Mouse (Mus musculus) left cerebral cortex, adult 9 months (tissue): ENCODE data around the gene Cntnap5c.
"Not testable (repeated sequence)": the region's sequence is repeated elsewhere in the genome, so short reads cannot be mapped to it uniquely, and the experiment has no call there.

Experiments
- DNase-seq, 2 experiments: peaks; one replicate each; pipeline ENCODE4 v3.0.0; 2022; ENCODE audit warnings: low spot score in 2 of 2

Cntnap5c gene

DNA sequence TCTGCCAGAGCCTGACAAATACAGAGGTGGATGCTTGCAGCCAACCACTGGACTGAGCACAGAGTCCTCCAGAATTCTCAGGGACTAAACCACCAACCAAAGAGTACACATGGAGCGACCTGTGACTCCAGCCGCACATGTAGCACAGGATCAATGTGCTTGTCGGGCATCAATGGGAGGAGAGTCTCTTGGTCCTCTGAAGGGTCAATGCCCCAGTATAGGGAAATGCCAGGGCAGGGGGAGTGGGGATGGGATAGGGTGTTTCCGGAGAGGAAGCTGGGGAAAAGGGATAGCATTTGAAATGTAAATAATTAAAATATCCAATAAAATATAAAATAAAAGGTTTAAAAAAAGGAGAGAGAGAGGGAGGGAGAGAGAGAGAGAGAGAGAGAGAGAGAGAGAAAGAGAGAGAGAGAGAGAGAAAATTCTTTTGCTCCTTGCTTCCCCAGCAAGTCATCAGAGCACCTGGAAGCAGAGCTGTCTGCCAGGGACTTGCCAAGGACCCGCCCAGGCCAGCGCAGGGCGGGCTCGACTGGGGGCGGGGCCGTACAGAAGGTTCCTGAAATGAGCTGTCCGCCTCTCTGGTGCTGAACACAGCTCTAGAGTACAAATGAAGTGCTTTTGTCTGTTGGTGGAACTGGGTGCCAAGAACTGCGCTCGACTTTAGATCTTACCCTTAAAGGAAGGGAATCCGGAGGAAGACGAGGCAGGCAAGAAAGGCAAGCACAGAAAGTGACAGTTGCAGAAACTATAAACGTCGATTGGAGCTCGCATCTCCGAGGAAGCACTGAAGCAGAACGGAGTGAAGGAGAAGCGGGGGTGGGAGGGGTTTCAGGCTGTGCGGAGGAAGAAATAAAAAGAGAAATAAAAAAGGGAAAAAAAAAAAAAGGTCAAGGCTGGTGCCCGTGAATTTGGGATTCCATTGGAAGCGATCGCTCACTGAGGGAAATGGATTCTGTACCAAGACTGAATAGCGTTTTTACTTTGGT is at the start of gene Cntnap5c:
Gene Cntnap5c, plus strand, starts transcription at position 949 of the 989 bp plus-strand sequence.
- peak; percentile 14 to 21 for DNase-seq

DNA sequence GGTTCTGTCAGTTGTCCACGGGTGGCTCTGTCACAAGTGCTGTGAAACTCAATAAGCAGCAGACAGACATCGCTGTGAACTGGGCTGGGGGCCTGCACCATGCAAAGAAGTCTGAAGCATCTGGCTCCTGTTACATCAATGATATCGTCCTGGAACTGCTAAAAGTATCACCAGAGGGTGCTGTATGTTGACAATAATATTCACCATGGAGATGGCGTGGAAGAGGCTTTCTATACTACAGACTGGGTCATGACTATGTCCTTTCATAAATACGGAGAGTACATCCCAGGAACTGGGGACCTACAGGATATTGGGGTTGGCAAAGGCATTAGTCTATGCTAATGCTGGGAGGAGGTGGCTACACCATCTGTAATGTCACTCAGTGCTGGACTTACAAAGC is 27.3 kb upstream of the Cntnap5c start, which contains the start of gene Gm21834:
Gene Gm21834, minus strand, starts transcription at position 101 of the 400 bp plus-strand sequence.
- no peak for DNase-seq

DNA sequence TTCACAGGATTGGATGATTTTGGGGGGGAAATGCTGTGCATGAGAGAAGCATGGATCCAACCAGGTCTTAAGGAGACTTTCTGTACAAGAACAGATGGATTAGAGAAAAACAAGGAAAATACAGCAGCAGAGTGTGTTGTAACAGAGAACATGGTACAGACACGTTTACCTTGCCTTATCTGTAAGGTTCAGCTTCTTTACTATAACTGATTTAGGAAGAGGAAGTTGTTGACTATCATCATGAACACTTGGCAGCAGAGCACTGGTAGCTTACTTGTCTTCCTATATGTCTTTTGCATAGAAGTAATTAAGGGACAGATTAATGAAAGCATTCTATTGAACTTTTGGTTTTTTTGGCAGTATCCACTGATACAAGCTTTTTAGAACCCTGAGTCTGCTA is 11.3 kb upstream of the Cntnap5c start:
- DNase-seq, result no peak

DNA sequence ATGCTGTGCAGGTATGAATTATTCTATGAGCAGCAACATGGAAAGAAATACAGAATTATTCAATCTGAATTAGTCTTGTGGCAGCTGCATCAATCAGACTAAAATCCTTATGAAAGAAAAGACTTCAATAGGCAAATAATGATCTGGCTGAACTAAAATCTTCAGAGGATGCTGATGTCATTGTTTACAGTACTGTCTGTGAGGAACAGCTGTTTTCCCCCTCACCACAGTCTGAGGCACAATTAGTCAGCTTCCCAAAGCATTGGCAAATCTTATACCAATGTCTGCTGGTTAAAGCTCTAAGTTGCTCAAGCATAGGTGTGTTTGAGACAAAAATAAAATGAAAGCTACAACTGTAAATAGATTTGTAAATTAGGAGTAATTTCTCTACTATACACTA is 2.1 kb upstream of the Cntnap5c start:
- DNase-seq, result no peak

DNA sequence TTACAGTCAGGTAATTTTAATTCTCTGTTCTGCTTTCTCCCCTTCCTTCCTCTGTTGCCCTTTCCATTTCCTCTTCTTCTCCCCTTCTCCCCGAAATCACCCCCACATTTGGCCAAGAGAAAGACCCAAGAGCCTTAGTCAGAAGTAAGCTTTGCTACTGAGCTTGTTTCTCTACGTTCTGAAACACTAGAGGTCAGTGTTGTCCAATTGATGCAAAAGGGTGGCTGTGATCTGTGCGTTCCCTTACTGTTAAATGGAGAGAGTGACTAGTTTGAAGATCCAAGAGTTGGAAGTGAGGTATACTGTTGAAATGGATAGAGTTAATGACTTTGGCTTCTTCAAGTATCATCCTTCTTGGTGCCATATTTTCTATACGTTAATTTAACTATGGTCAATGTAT is 1.5 kb downstream of the Cntnap5c start:
- DNase-seq, result peak; percentile 5 to 44

DNA sequence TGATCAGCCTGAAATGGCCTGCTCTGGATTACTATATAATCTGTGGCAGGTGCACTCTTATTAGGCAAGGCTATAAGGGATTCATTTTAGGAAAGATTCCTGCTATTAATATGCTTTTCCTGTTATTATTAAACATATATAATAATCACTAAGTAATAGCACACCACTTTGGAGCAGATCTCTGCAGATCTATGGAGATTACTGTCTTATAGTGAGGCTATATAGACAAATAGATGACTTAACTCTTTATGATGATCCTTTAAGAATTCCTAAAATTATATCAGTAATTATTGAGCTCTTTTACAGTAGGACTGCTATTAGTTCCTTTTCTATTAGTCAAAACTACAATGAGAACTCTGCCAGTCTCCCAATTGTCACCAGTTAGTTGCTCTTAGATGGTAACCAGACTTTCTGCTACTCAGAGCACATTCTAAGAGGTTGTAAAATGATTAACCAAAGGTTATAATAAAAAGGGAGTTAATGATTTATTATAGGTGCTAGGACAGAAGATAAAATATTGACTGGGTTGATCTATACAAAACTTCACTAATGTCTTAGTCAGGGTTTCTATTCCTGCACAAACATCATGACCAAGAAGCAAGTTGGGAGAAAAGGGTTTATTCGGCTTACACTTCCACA is 18.9 kb downstream of the Cntnap5c start:
- DNase-seq, result no peak

DNA sequence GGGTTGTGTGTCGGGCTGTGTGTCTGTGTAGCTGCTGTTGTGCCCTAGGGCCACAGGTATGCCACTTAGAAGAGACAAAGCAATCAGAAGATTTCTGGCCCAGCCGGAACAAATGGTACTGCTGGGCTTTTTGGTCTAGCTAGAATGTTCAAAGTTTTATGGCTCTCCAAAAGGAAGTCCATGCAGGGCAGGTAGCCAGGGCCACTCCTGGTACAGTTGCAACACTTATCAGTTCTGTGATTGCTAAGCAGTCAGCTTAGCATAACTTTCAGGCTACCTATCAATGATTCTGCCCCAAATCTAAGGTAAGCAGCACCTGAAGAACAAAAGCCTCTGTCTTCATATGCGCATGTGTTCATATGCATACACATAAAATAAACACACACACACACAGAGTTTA is 26.0 kb downstream of the Cntnap5c start:
- DNase-seq, result no peak

DNA sequence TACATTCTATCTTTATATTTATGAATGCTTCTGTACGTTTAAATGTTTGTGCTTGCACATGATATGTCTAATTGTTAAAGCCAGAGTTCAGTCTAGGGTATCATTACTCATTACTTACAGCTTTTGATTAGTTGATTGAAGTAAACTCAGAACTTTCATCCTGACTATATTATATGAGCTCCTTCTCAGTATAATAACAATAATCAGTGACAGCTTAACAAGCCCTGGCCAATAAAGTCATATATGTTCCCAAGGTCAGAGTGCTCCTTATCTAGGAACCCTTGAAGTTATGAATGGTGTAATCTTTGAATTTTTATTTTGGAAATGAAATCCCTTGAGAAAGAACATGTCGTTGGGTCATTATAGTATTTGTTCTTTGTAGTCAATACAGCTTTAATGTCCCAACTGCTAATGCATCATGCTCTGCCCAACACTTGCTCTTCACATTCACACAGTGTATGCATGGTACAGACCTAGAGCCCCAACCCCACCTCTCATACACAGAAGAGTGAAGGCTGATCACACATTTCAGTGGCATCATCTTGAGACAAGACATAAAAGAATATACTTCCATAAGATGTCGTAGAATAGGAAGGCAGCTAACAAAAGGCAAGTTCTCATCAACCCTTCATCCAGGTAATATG is 27.4 kb downstream of the Cntnap5c start:
- no peak for DNase-seq

DNA sequence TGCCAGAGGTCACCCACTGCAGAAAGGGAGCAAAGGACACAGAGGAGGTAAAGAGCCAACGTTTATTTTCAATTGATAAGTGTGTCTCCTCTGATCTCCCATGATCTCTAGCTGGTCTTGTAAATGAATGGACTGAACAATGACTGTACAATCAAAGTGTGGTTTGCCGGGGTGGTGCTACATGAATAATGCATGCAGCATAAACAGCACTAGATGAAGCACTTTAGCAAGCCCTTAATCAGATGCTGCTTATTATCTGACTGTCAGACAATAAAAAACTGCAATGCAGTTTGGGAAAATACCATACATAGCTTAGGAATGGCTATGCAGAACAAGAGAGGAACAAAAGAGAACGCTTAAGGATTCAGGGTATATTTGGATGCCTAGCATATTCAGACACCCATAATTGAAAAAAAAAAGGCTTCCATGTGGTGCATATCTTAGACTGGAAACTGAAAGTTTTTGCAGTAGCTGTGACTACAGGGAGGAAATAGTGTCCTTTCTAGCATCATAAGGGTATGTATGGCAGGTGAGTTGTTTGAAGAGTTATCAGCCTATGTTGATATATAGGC is 30.1 kb downstream of the Cntnap5c start:
- no peak for DNase-seq

DNA sequence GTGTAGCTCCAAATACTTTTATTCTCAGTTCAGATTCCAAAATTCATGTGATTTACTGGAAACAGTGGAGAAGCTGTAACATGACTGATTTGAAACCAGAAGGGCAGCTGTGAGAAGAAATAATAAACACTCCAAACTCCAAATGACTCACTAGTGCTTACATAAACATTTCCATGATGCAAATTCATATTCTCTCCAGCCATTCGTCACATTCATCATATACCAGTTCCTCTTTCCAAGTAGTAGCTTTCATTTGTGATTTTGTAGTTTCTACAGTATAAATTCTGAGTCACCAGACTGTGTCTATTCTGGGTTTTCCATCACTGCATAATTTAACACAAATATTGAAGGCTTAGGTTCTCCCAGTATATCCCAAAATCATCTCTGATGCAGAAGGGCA is 31.8 kb downstream of the Cntnap5c start:
- DNase-seq, result peak in 1 of 2 experiments; percentile 10

DNA sequence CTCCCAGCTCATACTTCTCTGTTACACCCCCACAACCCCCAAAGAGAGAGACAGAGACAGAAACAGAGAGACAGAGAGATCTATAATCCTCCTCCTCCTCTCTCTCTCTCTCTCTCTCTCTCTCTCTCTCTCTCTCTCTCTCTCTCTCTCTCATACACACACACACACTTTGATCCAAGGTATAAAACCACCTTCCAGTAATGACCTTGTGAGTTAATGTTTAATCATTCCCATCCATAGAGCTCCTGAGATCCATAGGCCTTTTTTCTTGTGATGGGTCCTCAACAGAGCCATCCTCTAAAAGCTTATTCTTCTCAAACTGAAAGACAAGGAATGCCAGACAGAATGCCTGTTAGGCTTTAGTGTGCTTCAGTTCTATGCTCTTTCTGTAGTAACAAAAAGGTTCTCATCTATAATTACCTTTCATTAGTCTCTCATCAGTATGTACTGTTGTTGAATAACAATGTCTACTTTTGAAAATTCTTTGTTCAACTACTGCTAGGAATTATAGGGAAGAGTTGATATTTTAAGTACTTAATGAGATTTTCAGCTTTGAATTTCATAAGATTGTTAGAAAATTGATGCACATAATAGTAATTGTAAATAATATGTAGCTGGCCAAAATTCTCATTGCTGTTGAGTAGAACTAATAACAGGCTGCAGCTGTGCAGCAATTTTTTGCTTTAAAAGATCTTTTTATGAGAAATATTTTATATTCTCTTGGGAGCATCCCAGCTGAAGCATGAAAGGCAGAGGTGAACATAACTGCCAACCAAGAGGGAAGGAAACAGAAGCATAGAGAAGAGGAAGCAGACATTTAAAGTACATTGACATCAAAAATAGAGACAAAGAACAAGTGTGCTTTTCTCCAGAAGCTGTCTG is 68.0 kb downstream of the Cntnap5c start:
- no peak for DNase-seq

DNA sequence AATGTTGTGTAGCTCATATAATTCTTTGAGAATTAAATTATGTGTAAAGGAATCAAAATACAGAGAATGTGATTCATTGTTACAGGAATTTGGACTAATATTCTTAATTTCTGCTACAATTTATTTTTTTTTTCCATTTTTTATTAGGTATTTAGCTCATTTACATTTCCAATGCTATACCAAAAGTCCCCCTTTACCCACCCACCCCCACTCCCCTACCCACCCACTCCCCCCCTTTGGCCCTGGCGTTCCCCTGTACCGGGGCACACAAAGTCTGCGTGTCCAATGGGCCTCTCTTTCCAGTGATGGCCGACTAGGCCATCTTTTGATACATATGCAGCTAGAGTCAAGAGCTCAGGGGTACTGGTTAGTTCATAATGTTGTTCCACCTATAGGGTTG is 86.4 kb downstream of the Cntnap5c start:
- not testable (repeated sequence) for DNase-seq

DNA sequence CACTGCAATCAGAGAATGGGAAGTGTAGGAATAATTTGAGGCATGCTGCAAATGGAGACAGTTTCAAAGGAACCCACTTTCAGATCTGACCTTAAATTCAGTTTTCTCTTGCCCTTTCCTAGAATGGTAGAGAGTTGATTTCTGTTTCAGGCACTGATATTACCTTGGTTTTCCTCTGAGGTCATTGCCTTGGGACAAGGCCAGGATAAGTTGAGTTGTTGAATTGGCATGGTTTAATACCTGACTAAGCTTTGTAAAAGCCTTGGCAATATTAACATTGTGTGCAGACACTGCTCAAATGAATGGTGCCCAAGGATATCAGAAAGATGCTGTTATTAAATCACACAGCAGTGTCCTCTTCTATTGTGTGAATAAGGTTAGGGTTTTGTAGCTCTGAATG is 96.6 kb downstream of the Cntnap5c start:
- no peak for DNase-seq

DNA sequence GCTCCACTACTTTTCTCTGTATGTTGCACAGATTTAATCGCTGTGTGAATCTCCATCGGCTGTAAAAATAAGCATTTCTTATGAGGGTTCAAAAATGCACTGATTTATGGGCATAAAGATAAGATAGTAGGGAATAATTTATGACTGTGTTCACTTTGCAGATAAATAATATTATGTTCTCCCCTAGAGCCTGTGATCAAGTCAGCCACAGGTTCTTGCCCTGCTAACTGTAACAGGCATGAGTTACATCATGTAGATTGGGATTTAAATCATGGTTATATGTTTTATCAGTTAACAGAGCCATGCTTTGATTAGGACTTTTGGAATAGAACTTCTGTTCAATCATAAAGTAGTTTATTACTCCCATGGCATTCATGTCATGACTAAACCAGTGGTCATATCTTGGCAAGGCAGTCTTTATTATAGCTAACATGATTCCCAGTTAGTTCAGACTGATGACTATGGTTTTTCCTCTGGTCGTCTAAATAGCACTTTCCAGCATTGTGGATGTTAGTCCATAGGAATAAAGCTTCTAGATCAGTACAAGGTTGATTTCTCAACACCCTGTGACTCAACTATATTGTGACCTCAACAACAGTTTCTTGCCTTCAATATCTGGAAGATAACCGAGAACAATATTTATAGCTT is 118.5 kb downstream of the Cntnap5c start:
- no peak for DNase-seq

DNA sequence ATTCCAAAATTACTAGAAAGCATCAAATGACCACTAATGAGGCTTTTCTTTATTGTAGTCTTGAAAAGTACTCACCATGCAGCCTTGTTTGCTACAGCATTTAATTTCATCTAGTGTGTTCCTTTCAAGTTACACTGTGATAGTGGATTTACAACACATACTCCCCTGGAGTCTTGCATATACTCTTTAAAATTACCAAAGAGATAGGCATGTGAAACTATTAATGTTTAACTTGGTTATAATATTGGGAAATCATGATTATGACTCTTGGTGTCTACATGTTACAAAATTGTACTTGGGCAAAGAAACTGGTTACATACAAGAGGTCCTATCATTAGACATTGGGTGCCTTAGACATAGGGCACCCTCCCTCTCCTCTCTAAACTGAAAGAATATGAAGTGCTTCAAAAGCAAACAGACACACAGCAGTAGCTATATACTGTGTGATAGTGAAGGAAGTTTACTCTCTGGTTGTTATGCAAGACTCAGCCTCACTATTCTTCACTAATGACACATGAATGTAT is 142.5 kb downstream of the Cntnap5c start:
- DNase-seq, result no peak

DNA sequence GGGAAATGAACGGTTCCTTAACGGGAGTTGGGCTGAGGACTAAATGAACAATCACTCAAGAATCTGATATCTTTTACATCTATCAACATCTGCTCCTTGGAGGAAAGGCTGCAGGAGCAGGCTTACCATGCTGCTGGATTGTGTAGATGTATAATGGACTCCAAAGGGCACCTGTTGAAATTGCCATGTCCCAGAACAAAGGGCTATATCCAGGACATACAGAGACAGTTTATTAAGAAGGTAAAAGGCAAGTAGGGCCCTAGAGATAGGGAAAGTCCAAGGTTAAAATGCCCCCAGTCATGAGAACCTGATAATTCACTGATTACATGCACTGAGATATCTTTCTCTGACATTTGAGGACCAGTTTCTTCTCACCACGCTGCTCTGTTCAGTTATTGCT is 214.9 kb downstream of the Cntnap5c start:
- no peak for DNase-seq

DNA sequence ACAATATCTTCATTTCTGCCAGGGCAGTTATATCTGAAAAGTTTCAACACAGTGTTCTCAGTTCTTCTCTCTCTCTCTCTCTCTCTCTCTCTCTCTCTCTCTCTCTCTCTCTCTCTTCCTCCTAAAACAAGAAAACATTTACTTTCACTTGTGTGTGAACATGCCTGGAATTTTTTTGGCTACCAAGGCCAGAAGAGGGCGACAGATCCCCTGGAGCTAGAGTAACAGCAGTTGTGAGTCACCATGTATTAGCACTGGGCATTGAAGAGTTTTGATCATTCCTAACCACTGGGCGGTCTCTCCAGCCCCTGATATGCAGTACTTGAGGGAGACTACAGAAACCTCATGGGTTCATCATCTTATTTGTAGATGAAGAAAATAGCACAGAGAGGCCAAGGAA is 219.1 kb downstream of the Cntnap5c start:
- peak in 1 of 2 experiments; percentile 2 for DNase-seq

DNA sequence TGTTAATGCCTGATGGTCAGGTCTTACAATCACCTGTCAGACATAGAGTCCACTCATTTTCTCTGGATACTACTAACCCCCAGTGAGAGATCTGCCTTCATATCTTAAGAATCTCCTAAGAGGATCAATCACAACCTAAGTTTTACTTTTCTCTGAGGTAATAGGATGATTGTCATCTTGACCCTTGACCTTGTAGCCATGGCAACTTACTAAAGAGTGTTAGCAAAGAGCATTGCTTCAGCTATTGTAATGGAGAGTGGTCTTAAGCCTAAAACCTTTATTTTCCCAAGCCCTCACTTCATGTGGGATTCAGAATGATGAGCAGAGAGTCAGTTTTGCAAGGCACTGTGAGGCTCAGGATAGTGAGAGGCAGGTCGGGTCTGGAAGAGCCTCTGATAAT is 227.1 kb downstream of the Cntnap5c start:
- no peak for DNase-seq

DNA sequence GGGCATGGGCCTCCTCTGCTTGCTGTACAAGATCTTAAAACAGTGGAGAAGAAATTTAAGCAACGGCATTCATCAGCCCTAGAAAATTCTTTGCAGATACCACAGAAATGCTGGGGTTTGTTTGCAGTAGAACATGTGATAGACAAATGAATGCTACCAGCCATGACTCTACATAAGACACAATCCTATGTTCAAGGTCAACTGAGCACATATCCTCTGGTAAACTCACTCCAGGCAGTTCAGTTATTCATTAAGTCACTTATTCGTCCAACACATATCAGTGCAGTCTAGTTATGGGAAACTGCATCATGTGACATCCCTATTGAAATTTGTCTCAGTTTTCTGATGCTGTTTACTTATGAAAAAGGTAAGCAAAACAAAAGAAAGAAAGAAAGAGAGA is 229.7 kb downstream of the Cntnap5c start:
- DNase-seq, result no peak

DNA sequence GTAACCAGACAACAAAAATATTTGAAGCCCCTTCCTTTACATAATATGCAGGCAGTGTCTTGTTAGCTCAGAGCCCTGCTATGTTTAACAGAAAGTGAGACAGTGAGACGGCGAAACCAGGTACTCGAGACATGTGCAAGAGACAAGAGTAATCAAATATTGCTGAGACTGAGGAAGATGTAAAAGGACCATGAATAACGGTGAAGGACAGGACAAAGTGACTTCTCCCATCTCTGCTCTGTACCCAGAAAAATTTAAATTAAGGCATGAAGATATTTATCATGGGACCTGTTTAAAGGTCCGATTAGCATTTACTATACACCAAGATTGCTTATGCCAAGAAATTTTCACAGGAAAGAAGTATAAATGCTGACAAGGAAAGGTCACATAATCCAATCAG is 233.5 kb downstream of the Cntnap5c start:
- DNase-seq, result no peak
